Mouse (Mus musculus) embryonic facial prominence, embryonic 10.5 days (tissue): ENCODE results near the gene Dppa2. TPM values are rescaled to one million over a fixed set of nuclear protein-coding genes. Genes with fewer than 3 reads are reported as not detected.

Experiments used
- DNase-seq: peaks from one replicate; pipeline ENCODE4 v3.0.0-alpha.2; 2017; ENCODE audit warnings: low spot score
- H3K27ac ChIP-seq: fragments of 300-500 bp; sonication (generic); replicated peaks from 2 replicates; pipeline ENCODE4 v1.5.1; 2016; ENCODE audit warnings: mild to moderate bottlenecking
- H3K27me3 ChIP-seq: fragments of 300-500 bp; sonication (generic); replicated peaks from 2 replicates; pipeline ENCODE4 v1.6.1; 2016; ENCODE audit warnings: low read depth, mild to moderate bottlenecking; ENCODE audit not compliant: poor library complexity, severe bottlenecking
- H3K36me3 ChIP-seq: fragments of 300-500 bp; sonication (generic); replicated peaks from 2 replicates; pipeline ENCODE4 v1.6.1; 2016; ENCODE audit warnings: mild to moderate bottlenecking, moderate library complexity
- H3K4me1 ChIP-seq: fragments of 300-500 bp; sonication (generic); 2 replicates; pipeline ENCODE4 v1.6.1; 2016
- H3K4me3 ChIP-seq: fragments of 300-500 bp; sonication (generic); 2 replicates; pipeline ENCODE4 v1.5.1; 2016; ENCODE audit warnings: mild to moderate bottlenecking, moderate library complexity
- H3K9me3 ChIP-seq: fragments of 300-500 bp; sonication (generic); 2 replicates; pipeline ENCODE4 v1.6.1; 2016; ENCODE audit warnings: mild to moderate bottlenecking
- WGBS: fragments of 180-500 bp; shearing (Covaris S2); methylation state at CpG from one replicate; pipeline ENCODE4 v1.1.7; 2016; 5-methylcytosine and 5-hydroxymethylcytosine counted together
- polyA plus RNA-seq: library from polyadenylated mRNA; unstranded; fragments of >200 nt; fragmentation: Nextera tagmentation; extraction: Ambion mirVana; gene quantifications from 2 replicates; pipeline ENCODE4 v1.2.1, GENCODE M21; 2016

The Dppa2 gene
- polyA plus RNA-seq, 1 experiment from 2014 or later, result not detected

- Histone ChIP-seq H3K4me1 (no peaks in the 10 kb centered on the region), H3K9me3 (no peaks in the 10 kb centered on the region), H3K27me3 (no peaks in the 10 kb centered on the region), H3K27ac (no peak overlapping the region), H3K36me3 (no peaks in the 10 kb centered on the region), H3K4me3 (no peak overlapping the region)
- 93% methylated on average over 1 of the region's 1 CpGs for WGBS
- no peak for DNase-seq
Observed at GRCm38 (mm10) chr16:48356417-48356816, 52.7 kb downstream of the Dppa2 start.

- DNase-seq, result no peak
- H3K4me1 ChIP-seq, result no peaks in the 10 kb centered on the region
- no peaks in the 10 kb centered on the region for H3K9me3 ChIP-seq
- 91% methylated on average over 12 of the region's 12 CpGs for WGBS
- H3K27me3 ChIP-seq, result no peaks in the 10 kb centered on the region
- no peak overlapping the region for H3K4me3 ChIP-seq
- H3K27ac ChIP-seq, result no peak overlapping the region
- no peaks in the 10 kb centered on the region for H3K36me3 ChIP-seq
Observed at GRCm38 (mm10) chr16:48360887-48361286, 57.2 kb downstream of the Dppa2 start.

- H3K27me3 ChIP-seq, result no peaks in the 10 kb centered on the region
- no peak for DNase-seq
- H3K27ac ChIP-seq, result no peak overlapping the region
- no peaks in the 10 kb centered on the region for H3K9me3 ChIP-seq
- H3K4me3 ChIP-seq, result no peak overlapping the region
- H3K4me1 ChIP-seq, result no peaks in the 10 kb centered on the region
- H3K36me3 ChIP-seq, result no peaks in the 10 kb centered on the region
- 89% methylated on average over 5 of the region's 5 CpGs for WGBS
Observed at GRCm38 (mm10) chr16:48366801-48367200, 63.1 kb downstream of the Dppa2 start.

- Histone ChIP-seq H3K36me3 (no peaks in the 10 kb centered on the region), H3K9me3 (no peaks in the 10 kb centered on the region), H3K4me3 (no peak overlapping the region), H3K27me3 (no peaks in the 10 kb centered on the region), H3K4me1 (peaks cover 4% of the 10 kb centered on the region), H3K27ac (no peak overlapping the region)
- DNase-seq, result no peak
- 92% methylated on average over 2 of the region's 2 CpGs for WGBS
Observed at GRCm38 (mm10) chr16:48368096-48368495, 64.4 kb downstream of the Dppa2 start.

Other genes starting within 250 kb of the Dppa2 start
- not detected in 2 replicates for gene Dppa4, start 20.2 kb upstream of the Dppa2 start, polyA plus RNA-seq
- gene Gm5485, start 108.5 kb downstream of the Dppa2 start, polyA plus RNA-seq, result not detected in 2 replicates
- gene Morc1, start 127.3 kb downstream of the Dppa2 start, polyA plus RNA-seq, result not detected in 2 replicates